In genomic region chr4:131322323-131322722, GRCm38 (mm10) we compare ENCODE assay signal across 22 mouse cellular contexts.
DNase-seq lines count a peak whose midpoint lies in the region; ATAC-seq and TF ChIP-seq lines count a peak whose summit lies in the region.
"Had no signal": no experiment of that assay in that cellular context is flagged by ENCODE, and none has a peak within 500 bp of the region (broad histone marks: within the 10 kb centered on the region; RNA-seq: fewer than 3 reads in every experiment).

No protein-coding gene starts in this region.

- H3K27me3 ChIP-seq in hindbrain, postnatal 0 days (ENCODE audit: insufficient read depth, low read length) = no peaks in the 10 kb centered on the region
- no peaks in the 10 kb centered on the region for H3K27me3 ChIP-seq in hindbrain, embryonic 11.5 days (ENCODE audit: control insufficient read depth, insufficient read depth, low read length)
- H3K27me3 ChIP-seq in limb, embryonic 10.5 days (ENCODE audit: low read depth, poor library complexity, severe bottlenecking) = no peaks in the 10 kb centered on the region
- H3K27me3 ChIP-seq: forebrain, embryonic 12.5 days; lung, embryonic 15.5 days; stomach, embryonic 15.5 days had no signal

- no peak overlapping the region for H3K4me2 ChIP-seq in hindbrain, postnatal 0 days (ENCODE audit: low read depth, low read length)
- no peak overlapping the region for H3K4me2 ChIP-seq in hindbrain, embryonic 11.5 days (replicated peaks; ENCODE audit: low read depth, low read length)
- H3K4me2 ChIP-seq: forebrain, embryonic 12.5 days; heart, embryonic 11.5 days; hindbrain, embryonic 14.5 days; liver, embryonic 11.5 days; lung, embryonic 15.5 days; stomach, embryonic 15.5 days had no signal

- no peak overlapping the region for H3K4me3 ChIP-seq in hindbrain, postnatal 0 days (ENCODE audit: low read length)
- no peak overlapping the region for H3K4me3 ChIP-seq in hindbrain, embryonic 11.5 days (ENCODE audit: low read depth, low read length)
- H3K4me3 ChIP-seq in limb, embryonic 10.5 days = no peak overlapping the region
- H3K4me3 ChIP-seq: forebrain, embryonic 12.5 days; layer of hippocampus, adult 2 months; lung, embryonic 15.5 days; myocyte; stomach, embryonic 15.5 days had no signal

- no peaks in the 10 kb centered on the region for H3K4me1 ChIP-seq in hindbrain, postnatal 0 days (ENCODE audit: insufficient read depth, low read length)
- no peaks in the 10 kb centered on the region for H3K4me1 ChIP-seq in hindbrain, embryonic 11.5 days (replicated peaks; ENCODE audit: control insufficient read depth, insufficient read depth, low read length)
- peaks cover 7% of the 10 kb centered on the region; the same call in 1 of the 2 replicates for H3K4me1 ChIP-seq in limb, embryonic 10.5 days
- H3K4me1 ChIP-seq: forebrain, embryonic 12.5 days; lung, embryonic 15.5 days; stomach, embryonic 15.5 days had no signal

- H3K27ac ChIP-seq in hindbrain, postnatal 0 days = no peak overlapping the region
- H3K27ac ChIP-seq in hindbrain, embryonic 11.5 days (ENCODE audit: low read depth, low read length) = no peak overlapping the region
- no peak overlapping the region for H3K27ac ChIP-seq in limb, embryonic 10.5 days
- H3K27ac ChIP-seq: forebrain, embryonic 12.5 days; hindbrain, embryonic 14.5 days; layer of hippocampus, adult 2 months; lung, embryonic 15.5 days; stomach, embryonic 15.5 days had no signal

- 82% methylated on average over 5 of the region's 5 CpGs for WGBS in hindbrain, postnatal 0 days
- 78% methylated on average over 5 of the region's 5 CpGs for WGBS in hindbrain, embryonic 11.5 days
- WGBS in limb, embryonic 10.5 days = 68% methylated on average over 5 of the region's 5 CpGs

- DNase-seq in hindbrain, postnatal 0 days (ENCODE audit: low spot score) = no peak
- no peak for DNase-seq in hindbrain, embryonic 11.5 days (ENCODE audit: low spot score)
- peak; percentile 53 for DNase-seq in A20 (ENCODE audit: low read depth, low spot score)
- DNase-seq in embryo, embryonic 10.5 days (ENCODE audit: low spot score) = peak; percentile 42
- peak; percentile 56 for DNase-seq in limb, embryonic 10.5 days (ENCODE audit: low spot score)
- no peak for DNase-seq in layer of hippocampus, postnatal 14 days (ENCODE audit: low spot score in 2 of 2)
- DNase-seq in urinary bladder, postnatal 36 days (ENCODE audit: low spot score in 2 of 2) = no peak
- DNase-seq: adrenal gland, adult 2 months; cerebellum, adult 8-10 months; heart, postnatal 10 days; kidney, adult 11 months; midbrain, embryonic 14.5 days; right cerebral cortex, postnatal 25 days; thymus, adult 2 months had no signal

- peak; percentile 49 for TF ChIP-seq CTCF in hindbrain, postnatal 0 days (IDR thresholded peaks at IDR 0.05; ENCODE audit: low read depth)

- ATAC-seq in hindbrain, postnatal 0 days = no peak
- ATAC-seq in hindbrain, embryonic 11.5 days (ENCODE audit: low FRiP score) = no peak

- no peaks in the 10 kb centered on the region for H3K36me3 ChIP-seq in hindbrain, postnatal 0 days (ENCODE audit: insufficient read depth, low read length)
- no peaks in the 10 kb centered on the region for H3K36me3 ChIP-seq in hindbrain, embryonic 11.5 days (ENCODE audit: control insufficient read depth, insufficient read depth, low read length)
- no peaks in the 10 kb centered on the region for H3K36me3 ChIP-seq in limb, embryonic 10.5 days
- H3K36me3 ChIP-seq: forebrain, embryonic 12.5 days; lung, embryonic 15.5 days; stomach, embryonic 15.5 days had no signal

- no peaks in the 10 kb centered on the region for H3K9me3 ChIP-seq in hindbrain, postnatal 0 days (ENCODE audit: low read length)
- H3K9me3 ChIP-seq in hindbrain, embryonic 11.5 days (ENCODE audit: control insufficient read depth, low read length) = no peaks in the 10 kb centered on the region
- H3K9me3 ChIP-seq in limb, embryonic 10.5 days (replicated peaks) = no peaks in the 10 kb centered on the region
- H3K9me3 ChIP-seq: forebrain, embryonic 12.5 days; lung, embryonic 15.5 days; stomach, embryonic 15.5 days had no signal

- H3K9ac ChIP-seq in hindbrain, postnatal 0 days (replicated peaks; ENCODE audit: low read length) = no peak overlapping the region
- H3K9ac ChIP-seq in hindbrain, embryonic 11.5 days (ENCODE audit: low read depth, low read length) = no peak overlapping the region
- H3K9ac ChIP-seq: forebrain, embryonic 12.5 days; hindbrain, embryonic 14.5 days; lung, embryonic 15.5 days; stomach, embryonic 15.5 days had no signal

Comparison
In these comparisons a context has a peak if more than half of its experiments do, and no peak if none do; other contexts are left out.
1. DNase-seq: peak in A20 (single experiment), embryo, embryonic 10.5 days (single experiment) and limb, embryonic 10.5 days (single experiment); none in hindbrain, postnatal 0 days (single experiment), hindbrain, embryonic 11.5 days (single experiment), layer of hippocampus, postnatal 14 days (0 of 2) and urinary bladder, postnatal 36 days (0 of 2).